Mouse (Mus musculus): ENCODE results near the gene Mcmbp. TPM values are rescaled to one million over a fixed set of nuclear protein-coding genes. Genes with fewer than 3 reads are reported as not detected.

Gene Mcmbp
- polyA plus RNA-seq, 1 experiment from 2014 or later = 38.5 TPM

DNA sequence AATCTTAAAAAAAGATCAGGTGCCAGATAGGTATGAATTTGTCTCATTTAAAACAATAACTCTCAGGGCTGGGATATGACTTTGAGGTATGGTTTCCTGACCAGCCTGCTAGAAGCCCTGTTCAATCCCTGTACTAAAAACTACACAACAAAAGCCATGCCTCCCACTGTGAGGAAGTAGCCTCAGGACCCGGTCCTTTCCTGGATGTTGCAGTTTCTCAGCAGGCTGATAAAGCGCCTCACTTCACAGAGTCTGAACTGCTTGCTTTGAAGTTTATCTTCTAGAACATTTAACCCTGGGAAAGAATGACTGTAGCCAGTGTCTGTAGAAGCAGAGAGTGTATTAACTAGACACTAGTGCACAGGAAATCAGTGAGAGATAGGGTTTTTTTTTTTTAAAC is 71.5 kb downstream of the Mcmbp start:
- peaks cover 8% of the 10 kb centered on the region for H3K4me1 ChIP-seq (ENCODE audit: control insufficient read depth, insufficient read depth, low read length)
- 0 out of 2 replicates have a peak, but pooled peaks cover 4% of the 10 kb centered on the region for H3K9me3 ChIP-seq (replicated peaks; ENCODE audit: control insufficient read depth, low read length)
- ATAC-seq (replicated peaks; ENCODE audit: extremely low read depth, insufficient read depth, low FRiP score) = no peak
- H3K4me3 ChIP-seq (ENCODE audit: low read length) = no peak overlapping the region
- 0 out of 2 replicates have a peak, but pooled peaks cover 5% of the 10 kb centered on the region for H3K36me3 ChIP-seq (ENCODE audit: control insufficient read depth, insufficient read depth)
- H3K9ac ChIP-seq (ENCODE audit: low read length) = no peak overlapping the region
- H3K4me2 ChIP-seq (ENCODE audit: low read depth, low read length) = no peak overlapping the region
- no peak overlapping the region for H3K27ac ChIP-seq (ENCODE audit: low read length)
- no peaks in the 10 kb centered on the region for H3K27me3 ChIP-seq (ENCODE audit: control insufficient read depth, insufficient read depth, low read length)
- WGBS = 36% methylated on average over 2 of the region's 2 CpGs

DNA sequence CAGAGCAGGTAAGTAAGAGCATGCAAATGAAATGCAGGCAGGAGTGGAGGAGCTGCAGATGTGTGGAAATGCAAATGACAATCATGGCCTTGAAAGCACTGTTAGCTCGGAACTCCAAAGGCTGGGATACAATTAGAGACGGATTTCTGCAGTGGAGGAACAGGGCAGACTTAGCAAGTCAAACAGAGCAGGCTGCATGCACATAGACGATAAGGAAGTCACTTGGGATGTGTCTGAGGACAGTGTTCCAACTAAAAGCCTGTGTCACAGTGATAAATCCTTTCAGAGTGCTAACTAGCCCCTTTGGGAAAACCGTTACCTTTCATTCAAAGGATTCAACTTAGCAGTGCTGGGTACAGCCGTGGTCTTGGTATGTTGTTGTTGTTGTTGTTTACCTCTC is 72.5 kb downstream of the Mcmbp start:
- WGBS = 54% methylated on average over 5 of the region's 5 CpGs
- no peak overlapping the region for H3K9ac ChIP-seq (ENCODE audit: low read length)
- no peak for ATAC-seq (replicated peaks; ENCODE audit: extremely low read depth, insufficient read depth, low FRiP score)
- H3K36me3 ChIP-seq (ENCODE audit: control insufficient read depth, insufficient read depth) = 0 out of 2 replicates have a peak, but pooled peaks cover 5% of the 10 kb centered on the region
- H3K4me1 ChIP-seq (ENCODE audit: control insufficient read depth, insufficient read depth, low read length) = peaks cover 6% of the 10 kb centered on the region
- H3K4me2 ChIP-seq (ENCODE audit: low read depth, low read length) = no peak overlapping the region
- H3K27ac ChIP-seq (ENCODE audit: low read length) = no peak overlapping the region
- H3K27me3 ChIP-seq (ENCODE audit: control insufficient read depth, insufficient read depth, low read length) = no peaks in the 10 kb centered on the region
- 0 out of 2 replicates have a peak, but pooled peaks cover 4% of the 10 kb centered on the region for H3K9me3 ChIP-seq (replicated peaks; ENCODE audit: control insufficient read depth, low read length)
- H3K4me3 ChIP-seq (ENCODE audit: low read length) = no peak overlapping the region

DNA sequence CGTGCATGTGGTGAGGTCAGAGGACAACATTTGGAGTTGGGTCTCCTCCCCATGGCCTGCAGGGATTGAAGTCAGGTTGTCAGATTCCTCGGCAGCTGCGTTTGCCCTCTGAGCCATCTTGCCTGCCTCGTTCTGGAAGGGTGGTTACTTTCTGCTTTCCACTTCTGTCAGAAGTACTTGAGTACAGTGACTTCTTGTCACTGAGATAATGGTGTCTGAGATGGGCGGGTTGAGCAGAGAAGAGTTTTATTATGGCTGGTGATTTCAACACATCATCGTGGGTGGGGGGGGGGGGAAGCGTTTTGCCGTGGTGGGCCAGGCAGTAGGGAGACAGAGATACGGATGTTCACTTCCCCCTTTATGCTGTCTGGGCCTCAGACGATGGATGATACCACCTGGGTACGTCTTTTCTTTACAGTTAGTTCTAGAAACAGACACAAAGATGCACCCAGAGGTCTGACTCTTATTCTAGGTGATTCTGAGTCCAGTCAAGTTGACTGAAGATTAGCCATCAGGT is 75.4 kb downstream of the Mcmbp start:
- H3K27me3 ChIP-seq (ENCODE audit: control insufficient read depth, insufficient read depth, low read length) = no peaks in the 10 kb centered on the region
- H3K9ac ChIP-seq (ENCODE audit: low read length) = no peak overlapping the region
- H3K36me3 ChIP-seq (ENCODE audit: control insufficient read depth, insufficient read depth) = 0 out of 2 replicates have a peak, but pooled peaks cover 5% of the 10 kb centered on the region
- H3K27ac ChIP-seq (ENCODE audit: low read length) = no peak overlapping the region
- no peaks in the 10 kb centered on the region for H3K4me1 ChIP-seq (ENCODE audit: control insufficient read depth, insufficient read depth, low read length)
- H3K9me3 ChIP-seq (replicated peaks; ENCODE audit: control insufficient read depth, low read length) = 0 out of 2 replicates have a peak, but pooled peaks cover 4% of the 10 kb centered on the region
- no peak for ATAC-seq (replicated peaks; ENCODE audit: extremely low read depth, insufficient read depth, low FRiP score)
- no peak overlapping the region for H3K4me3 ChIP-seq (ENCODE audit: low read length)
- WGBS = 61% methylated on average over 11 of the region's 11 CpGs
- no peak overlapping the region for H3K4me2 ChIP-seq (ENCODE audit: low read depth, low read length)

DNA sequence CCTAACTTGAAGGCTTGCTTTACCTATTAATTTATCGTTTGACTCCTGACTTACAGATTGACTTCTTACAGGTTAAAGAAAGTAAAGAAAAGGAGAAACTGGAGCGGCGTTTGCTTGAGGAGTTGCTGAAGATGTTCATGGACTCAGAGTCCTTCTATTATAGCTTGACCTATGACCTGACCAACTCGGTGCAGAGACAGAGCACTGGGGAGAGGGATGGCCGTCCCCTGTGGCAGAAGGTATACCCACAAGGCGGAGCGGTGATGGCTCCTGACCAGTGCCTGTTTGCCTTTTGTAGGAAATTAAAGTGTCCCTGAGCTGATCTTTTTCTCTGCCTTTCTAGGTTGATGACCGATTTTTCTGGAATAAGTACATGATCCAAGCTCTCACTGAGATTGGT is 76.4 kb downstream of the Mcmbp start:
- WGBS = 91% methylated on average over 8 of the region's 8 CpGs
- Histone ChIP-seq H3K27me3 (ENCODE audit: control insufficient read depth, insufficient read depth, low read length) (no peaks in the 10 kb centered on the region), H3K4me1 (ENCODE audit: control insufficient read depth, insufficient read depth, low read length) (no peaks in the 10 kb centered on the region), H3K4me2 (ENCODE audit: low read depth, low read length) (no peak overlapping the region), H3K36me3 (ENCODE audit: control insufficient read depth, insufficient read depth) (no peaks in the 10 kb centered on the region), H3K4me3 (ENCODE audit: low read length) (no peak overlapping the region), H3K27ac (ENCODE audit: low read length) (no peak overlapping the region), H3K9me3 (replicated peaks; ENCODE audit: control insufficient read depth, low read length) (no peaks in the 10 kb centered on the region), H3K9ac (ENCODE audit: low read length) (no peak overlapping the region)
- no peak for ATAC-seq (replicated peaks; ENCODE audit: extremely low read depth, insufficient read depth, low FRiP score)

DNA sequence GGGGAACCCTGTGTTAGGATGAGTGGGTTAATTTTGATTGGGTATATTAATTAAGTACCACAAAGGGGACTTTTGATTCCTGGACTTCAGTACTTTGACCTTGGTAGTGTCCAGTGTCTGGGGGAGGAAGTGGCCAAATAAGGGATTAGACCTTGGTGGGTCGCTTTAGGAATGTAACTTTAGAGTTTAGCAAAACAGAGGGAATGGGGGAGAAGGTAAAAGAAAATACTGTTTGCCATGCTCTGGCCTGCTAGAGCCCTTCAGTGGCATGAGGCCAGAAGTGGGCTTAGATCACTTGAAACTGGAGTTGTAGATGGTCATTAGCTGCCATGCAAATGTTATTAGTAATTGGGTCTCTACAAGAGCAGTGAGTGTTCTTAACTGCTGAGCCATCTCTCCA is 83.3 kb downstream of the Mcmbp start:
- ATAC-seq (replicated peaks; ENCODE audit: extremely low read depth, insufficient read depth, low FRiP score) = no peak
- Histone ChIP-seq H3K4me2 (ENCODE audit: low read depth, low read length) (no peak overlapping the region), H3K36me3 (ENCODE audit: control insufficient read depth, insufficient read depth) (no peaks in the 10 kb centered on the region), H3K27ac (ENCODE audit: low read length) (no peak overlapping the region), H3K4me3 (ENCODE audit: low read length) (no peak overlapping the region), H3K9ac (ENCODE audit: low read length) (no peak overlapping the region), H3K27me3 (ENCODE audit: control insufficient read depth, insufficient read depth, low read length) (no peaks in the 10 kb centered on the region), H3K9me3 (replicated peaks; ENCODE audit: control insufficient read depth, low read length) (no peaks in the 10 kb centered on the region), H3K4me1 (ENCODE audit: control insufficient read depth, insufficient read depth, low read length) (no peaks in the 10 kb centered on the region)
- 72% methylated on average over 1 of the region's 1 CpGs for WGBS

Other genes starting within 250 kb of the Mcmbp start
- gene Bag3, start 216.9 kb downstream of the Mcmbp start, polyA plus RNA-seq (2015; fragmentation: Nextera tagmentation; extraction: Ambion mirVana) = 22.7 and 25.9 TPM in 2 replicates
- gene Inpp5f, start 129.2 kb downstream of the Mcmbp start, polyA plus RNA-seq (2015; fragmentation: Nextera tagmentation; extraction: Ambion mirVana) = 10.0 and 10.3 TPM in 2 replicates
- 27.8 and 28.8 TPM in 2 replicates for gene Sec23ip, start 4.4 kb upstream of the Mcmbp start, polyA plus RNA-seq (2015; fragmentation: Nextera tagmentation; extraction: Ambion mirVana)